Mouse (Mus musculus) E14TG2a.4 (cell line): ENCODE measurements at regions not wholly inside any gene's neighbourhood (a gene's known extent, or its start where the extent isn't known, plus 50 kb on each side); places are given as distances from the start of the nearest gene placed in this dataset.

Source experiments
- CTCF ChIP-seq: conservative IDR thresholded peaks from 2 replicates; pipeline ENCODE4 v1.5.1; 2014; ENCODE audit warnings: low read length
- NANOG ChIP-seq: IDR thresholded peaks from 2 replicates; pipeline ENCODE4 v1.6.1; 2014; ENCODE audit warnings: borderline replicate concordance, low read length, mixed read lengths

- TF ChIP-seq CTCF (no peak), NANOG (no peak)
These were observed 126.9 kb upstream of the Bcor start for GRCm38 (mm10) chrX:12286910-12287522.
